Mouse (Mus musculus) CD4-positive helper T cell, adult 2 months (primary cell): ENCODE data around the gene Ribc1.

Experiments used
- DNase-seq: peaks from one replicate; pipeline ENCODE4 v3.0.0-alpha.2; 2012; ENCODE audit warnings: low read depth, missing footprints, low spot score

Gene Ribc1

DNA sequence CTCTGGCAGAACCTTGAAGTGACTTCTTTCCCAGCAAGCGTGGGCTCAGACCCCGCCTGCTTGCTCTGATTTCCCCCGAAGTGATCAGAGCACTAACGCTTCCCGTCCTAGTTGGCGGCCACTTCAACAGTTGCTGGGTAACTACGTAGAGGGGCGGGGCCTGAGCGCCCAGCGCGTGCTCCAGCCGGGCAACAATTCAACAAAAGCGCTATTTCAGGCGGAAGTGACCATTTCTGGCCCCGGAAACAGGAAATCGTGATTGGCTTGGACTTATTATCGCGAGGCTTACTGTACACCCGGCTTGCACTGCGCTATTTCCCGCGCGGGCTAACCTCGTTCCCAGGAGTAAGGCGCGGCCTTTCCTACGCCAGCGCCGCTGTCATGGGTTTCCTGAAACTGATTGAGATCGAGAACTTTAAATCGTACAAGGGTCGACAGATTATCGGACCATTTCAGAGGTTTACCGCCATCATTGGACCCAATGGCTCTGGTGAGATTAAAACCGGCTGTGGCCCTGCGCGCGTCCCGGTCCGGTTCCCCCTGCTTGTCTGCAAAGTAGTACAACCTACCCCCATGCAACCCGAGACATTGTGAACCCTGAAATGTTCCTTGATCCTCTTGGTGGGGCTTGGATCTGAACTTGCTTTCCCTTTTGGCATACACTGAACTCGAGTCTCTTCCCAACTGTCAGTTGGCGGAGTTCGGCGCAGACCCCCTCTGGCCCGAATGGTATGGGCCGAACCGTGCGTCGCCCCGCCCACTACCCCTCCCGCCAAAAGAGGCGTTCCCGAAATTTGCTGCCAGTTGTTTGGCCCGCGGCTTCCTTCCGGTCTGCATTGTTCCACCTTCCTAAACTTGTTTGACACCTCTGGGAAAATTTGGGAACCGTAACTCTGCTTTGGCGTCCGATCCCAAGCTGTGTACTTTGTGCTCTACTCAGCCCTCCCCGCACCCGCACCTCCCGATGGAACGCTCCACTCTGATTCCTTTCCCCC is at the start of gene Ribc1, which contains the start of gene Smc1a:
TSS of gene Ribc1 (minus strand) at position 145 of the 995 bp plus-strand sequence.
TSS of gene Smc1a (plus strand) at position 278 of the 995 bp plus-strand sequence.
- DNase-seq: peak; percentile 96

GRCm38 (mm10) chrX:152065674-152066073 is 49.6 kb upstream of the Ribc1 start:
- no peak for DNase-seq

GRCm38 (mm10) chrX:152054094-152054493 is 38.0 kb upstream of the Ribc1 start:
- DNase-seq: no peak

DNA sequence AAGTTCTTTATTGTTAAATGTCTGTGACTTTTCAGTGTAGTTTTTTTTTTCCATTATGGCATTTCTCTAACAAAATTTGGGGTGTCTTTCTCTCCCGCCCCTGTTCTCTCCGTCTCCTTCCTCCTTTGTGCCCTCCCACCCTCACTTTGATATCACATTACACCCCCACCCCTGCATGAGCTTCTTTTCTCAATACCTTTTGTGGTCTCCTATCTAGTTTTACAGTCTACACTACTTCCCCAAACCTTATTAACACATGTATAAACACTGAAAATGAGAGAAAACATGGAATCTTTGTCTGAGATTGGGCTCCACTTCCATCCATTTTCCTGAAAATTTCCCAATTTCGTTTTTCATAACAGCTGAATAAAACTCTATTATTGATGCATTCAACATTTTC is 36.5 kb upstream of the Ribc1 start:
- DNase-seq: no peak

GRCm38 (mm10) chrX:152047230-152047629 is 31.1 kb upstream of the Ribc1 start:
- no peak for DNase-seq

GRCm38 (mm10) chrX:152039865-152040264 is 23.8 kb upstream of the Ribc1 start:
- DNase-seq: no peak

DNA sequence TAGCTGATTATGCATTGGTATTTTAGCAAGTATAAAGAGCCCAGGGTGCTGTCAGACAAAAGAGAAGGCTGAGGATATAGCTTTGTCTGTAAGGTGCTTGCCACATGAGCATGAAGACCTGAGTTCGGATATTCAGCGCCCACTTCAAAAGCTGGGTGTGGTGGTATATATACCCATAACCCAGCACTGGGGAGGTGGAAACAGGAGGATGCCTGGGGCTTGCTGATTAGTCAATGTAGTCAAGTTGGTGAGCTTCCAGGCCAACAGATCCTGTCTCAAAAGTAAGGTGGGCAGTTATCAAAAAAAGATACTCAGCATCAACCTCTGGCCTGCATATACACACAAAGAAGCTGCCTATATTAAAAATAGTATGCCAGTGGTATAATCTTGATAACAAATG is 3.2 kb upstream of the Ribc1 start:
- peak; percentile 42 for DNase-seq

DNA sequence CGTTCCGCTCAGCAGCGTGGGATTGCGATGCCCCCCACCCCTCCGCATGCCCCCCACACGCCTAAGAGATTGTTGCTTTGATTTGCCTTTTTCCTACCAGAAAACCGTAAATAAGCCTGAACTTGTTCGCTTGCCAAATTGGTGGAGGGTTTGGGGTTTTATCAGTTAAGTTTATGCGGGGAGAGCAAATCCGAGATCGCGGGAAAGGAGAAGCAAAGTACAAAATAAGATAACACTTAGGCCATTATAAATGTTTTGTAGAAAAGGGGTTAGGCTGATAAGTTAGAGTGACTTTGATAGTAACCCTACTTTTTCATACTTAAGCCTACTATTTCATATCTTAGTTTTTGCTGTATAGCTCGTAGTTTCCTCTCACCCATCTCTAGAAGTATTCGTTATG is 1.1 kb upstream of the Ribc1 start:
- DNase-seq: no peak

DNA sequence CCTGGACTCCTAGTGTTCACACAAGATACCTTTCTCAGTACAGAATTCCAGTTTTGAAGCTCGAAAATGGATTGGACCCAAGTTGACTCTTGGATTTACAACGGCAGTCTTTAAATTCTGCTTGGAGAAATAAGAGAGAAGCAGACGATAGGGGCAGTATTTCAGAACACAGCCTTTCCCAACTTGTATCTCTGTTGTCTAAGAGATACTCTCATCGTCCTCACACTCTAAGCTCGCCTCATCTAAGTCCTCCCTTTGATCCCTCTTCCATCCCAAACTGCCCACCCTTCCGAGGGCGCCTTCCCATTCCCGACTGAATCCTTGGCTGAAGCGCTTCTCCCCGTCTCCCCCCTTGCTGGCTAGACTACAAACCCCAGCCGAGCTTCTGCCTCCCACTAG is 344 bp downstream of the Ribc1 start:
- DNase-seq: no peak

GRCm38 (mm10) chrX:152007863-152008262 is 8.2 kb downstream of the Ribc1 start:
- DNase-seq: no peak

GRCm38 (mm10) chrX:152002865-152003264 is 13.2 kb downstream of the Ribc1 start:
- DNase-seq: no peak

DNA sequence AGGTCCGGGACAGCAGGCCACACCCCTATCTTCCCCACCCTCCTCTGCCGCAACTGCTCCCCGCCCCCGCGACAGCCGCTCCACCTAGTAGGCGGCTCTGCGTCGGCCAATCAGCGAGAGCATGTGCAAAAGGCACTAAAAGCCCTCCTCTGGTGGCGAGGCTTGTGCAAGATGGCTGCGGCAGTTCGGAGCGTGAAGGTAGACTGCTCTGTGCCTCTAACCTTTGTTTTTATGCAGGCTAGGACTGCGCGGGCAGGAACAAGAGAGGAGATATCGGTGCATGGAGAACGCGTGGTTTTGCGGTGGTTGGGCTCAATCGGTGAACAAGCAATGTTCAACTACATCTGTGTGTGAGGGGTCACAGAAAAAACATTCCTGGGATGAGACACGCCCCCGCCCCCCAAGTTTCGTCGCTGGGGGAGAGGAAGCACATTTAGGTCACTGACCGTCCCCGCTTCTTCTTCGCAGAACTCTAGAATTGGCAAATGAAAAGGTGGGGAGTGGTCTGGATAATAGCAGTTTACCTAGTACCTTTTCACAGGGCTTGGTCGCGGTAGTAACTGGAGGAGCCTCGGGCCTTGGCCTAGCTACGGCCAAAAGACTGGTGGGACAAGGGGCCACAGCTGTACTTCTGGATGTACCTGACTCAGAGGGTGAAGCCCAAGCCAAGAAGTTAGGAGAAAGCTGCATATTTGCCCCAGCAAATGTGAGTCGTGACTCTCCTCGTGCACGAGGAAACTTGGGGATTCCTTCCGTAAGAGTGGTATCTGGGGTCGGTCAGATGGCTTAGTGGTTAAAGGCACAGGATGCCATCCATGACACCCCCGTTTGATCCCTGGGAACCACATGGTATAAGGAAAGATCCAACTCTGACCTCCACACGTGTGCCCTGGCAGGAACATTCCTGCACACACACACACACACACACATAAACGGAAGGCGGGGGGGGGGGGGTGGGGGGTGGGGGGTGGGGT is 14.1 kb downstream of the Ribc1 start, which contains the start of gene Hsd17b10:
TSS of gene Hsd17b10 (plus strand) at position 109 of the 974 bp plus-strand sequence.
- peak; percentile 84 for DNase-seq

DNA sequence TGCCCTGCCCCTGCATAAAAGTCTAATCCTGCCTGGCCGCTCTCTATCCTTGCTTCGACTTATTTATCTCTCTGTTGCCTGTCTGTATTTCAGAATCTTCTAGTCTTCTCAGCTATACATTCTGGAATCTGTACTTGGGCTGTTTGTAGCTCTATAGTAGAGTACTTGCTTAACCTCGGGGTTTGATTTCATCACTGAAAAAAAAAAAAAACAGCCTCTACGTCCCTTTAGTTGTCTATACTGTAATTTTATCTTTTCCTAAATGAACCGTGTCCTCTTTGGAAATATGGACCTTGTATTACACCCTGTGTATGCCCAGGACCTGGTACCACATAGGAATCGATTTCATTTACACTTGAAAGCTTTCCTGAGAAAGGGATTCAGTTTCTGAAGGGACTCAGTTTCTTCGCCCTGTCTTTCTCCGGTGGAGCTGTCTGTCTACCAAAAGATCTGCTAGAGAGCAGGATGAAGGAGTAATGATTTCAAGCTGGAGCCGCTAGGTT is 14.9 kb downstream of the Ribc1 start:
- DNase-seq: no peak

DNA sequence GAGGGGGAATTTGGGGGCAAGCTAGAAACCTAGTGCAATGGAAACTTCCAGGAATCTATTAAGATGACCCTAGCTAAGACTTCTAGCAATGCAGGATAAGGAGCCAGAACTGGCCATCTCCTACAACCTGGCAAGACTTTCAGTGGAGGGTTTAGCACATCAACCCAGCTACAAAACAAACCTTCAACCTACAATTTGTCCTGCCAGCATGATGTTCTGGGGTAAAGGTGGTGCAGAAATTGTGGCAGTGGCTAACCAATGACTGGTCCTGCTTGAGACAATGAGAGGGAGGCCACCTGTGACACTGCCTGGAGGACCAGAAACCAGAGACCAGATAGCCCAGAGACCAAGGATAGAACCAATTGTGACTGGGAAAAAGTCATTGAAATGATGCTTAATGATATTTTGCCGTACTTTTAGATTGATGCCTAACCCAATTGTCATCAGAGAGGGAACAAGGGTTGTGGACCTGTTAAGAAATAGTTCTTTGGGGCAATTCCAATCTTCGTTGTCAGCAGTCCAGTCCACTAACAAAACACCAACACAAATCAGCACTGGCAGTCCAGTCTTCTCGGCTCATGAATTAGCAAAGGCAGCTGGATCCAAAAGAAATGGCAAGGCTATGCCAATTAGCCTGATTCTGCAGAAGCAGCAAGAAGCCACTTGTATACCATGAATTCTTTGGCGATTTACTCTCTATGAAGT is 16.9 kb downstream of the Ribc1 start:
- no peak for DNase-seq
